Mouse (Mus musculus) limb, embryonic 10.5 days (tissue): ENCODE data around the gene Bckdha. TPM values are rescaled to one million over a fixed set of nuclear protein-coding genes. Genes with fewer than 3 reads are reported as not detected.

Experiments used
- DNase-seq: peaks from one replicate; pipeline ENCODE4 v3.0.0-alpha.2; 2017; ENCODE audit warnings: low spot score
- H3K27ac ChIP-seq: fragments of 300-500 bp; sonication (generic); 2 replicates; pipeline ENCODE4 v1.5.1; 2016; ENCODE audit warnings: mild to moderate bottlenecking
- H3K27me3 ChIP-seq: fragments of 300-500 bp; sonication (generic); 2 replicates; pipeline ENCODE4 v1.6.1; 2016; ENCODE audit warnings: low read depth, mild to moderate bottlenecking; ENCODE audit not compliant: poor library complexity, severe bottlenecking
- H3K36me3 ChIP-seq: fragments of 300-500 bp; sonication (generic); 2 replicates; pipeline ENCODE4 v1.6.1; 2016; ENCODE audit warnings: mild to moderate bottlenecking, moderate library complexity
- H3K4me1 ChIP-seq: fragments of 300-500 bp; sonication (generic); 2 replicates; pipeline ENCODE4 v1.6.1; 2016
- H3K4me3 ChIP-seq: fragments of 300-500 bp; sonication (generic); 2 replicates; pipeline ENCODE4 v1.5.1; 2016; ENCODE audit warnings: mild to moderate bottlenecking, moderate library complexity
- H3K9me3 ChIP-seq: fragments of 300-500 bp; sonication (generic); replicated peaks from 2 replicates; pipeline ENCODE4 v1.6.1; 2016; ENCODE audit warnings: mild to moderate bottlenecking
- WGBS: fragments of 180-500 bp; shearing (Covaris S2); methylation state at CpG from one replicate; pipeline ENCODE4 v1.1.7; 2016; 5-methylcytosine and 5-hydroxymethylcytosine counted together
- polyA plus RNA-seq: library from polyadenylated mRNA; unstranded; fragments of >200 nt; fragmentation: Nextera tagmentation; extraction: Ambion mirVana; gene quantifications from 2 replicates; pipeline ENCODE4 v1.2.1, GENCODE M21; 2016

The Bckdha gene
- polyA plus RNA-seq, 1 experiment from 2014 or later = 66.4 TPM

- H3K27me3 ChIP-seq = no peaks in the 10 kb centered on the region
- no peaks in the 10 kb centered on the region for H3K36me3 ChIP-seq
- 90% methylated on average over 5 of the region's 5 CpGs for WGBS
- DNase-seq = no peak
- H3K27ac ChIP-seq = no peak overlapping the region
- H3K4me1 ChIP-seq = no peaks in the 10 kb centered on the region
- no peaks in the 10 kb centered on the region for H3K9me3 ChIP-seq
- no peak overlapping the region for H3K4me3 ChIP-seq
Measured at GRCm38 (mm10) chr7:25614086-25614485, 44.7 kb downstream of the Bckdha start.

- Histone ChIP-seq H3K27ac (no peak overlapping the region), H3K4me3 (no peak overlapping the region), H3K27me3 (no peaks in the 10 kb centered on the region), H3K4me1 (no peaks in the 10 kb centered on the region), H3K9me3 (no peaks in the 10 kb centered on the region), H3K36me3 (no peaks in the 10 kb centered on the region)
- WGBS = 58% methylated on average over 7 of the region's 7 CpGs
- no peak for DNase-seq
Measured at GRCm38 (mm10) chr7:25611501-25611900, 47.3 kb downstream of the Bckdha start.

GRCm38 (mm10) chr7:25610056-25610455, 48.7 kb downstream of the Bckdha start:
- Histone ChIP-seq H3K4me1 (no peaks in the 10 kb centered on the region), H3K9me3 (no peaks in the 10 kb centered on the region), H3K36me3 (no peaks in the 10 kb centered on the region), H3K27ac (no peak overlapping the region), H3K4me3 (no peak overlapping the region), H3K27me3 (no peaks in the 10 kb centered on the region)
- 48% methylated on average over 6 of the region's 6 CpGs for WGBS
- no peak for DNase-seq

GRCm38 (mm10) chr7:25607196-25607595, 51.6 kb downstream of the Bckdha start:
- Histone ChIP-seq H3K9me3 (no peaks in the 10 kb centered on the region), H3K4me1 (no peaks in the 10 kb centered on the region), H3K4me3 (no peak overlapping the region), H3K27me3 (no peaks in the 10 kb centered on the region), H3K36me3 (no peaks in the 10 kb centered on the region), H3K27ac (no peak overlapping the region)
- WGBS = 89% methylated on average over 2 of the region's 2 CpGs
- no peak for DNase-seq

- Histone ChIP-seq H3K27me3 (no peaks in the 10 kb centered on the region), H3K4me3 (no peak overlapping the region), H3K9me3 (no peaks in the 10 kb centered on the region), H3K27ac (no peak overlapping the region), H3K36me3 (no peaks in the 10 kb centered on the region), H3K4me1 (no peaks in the 10 kb centered on the region)
- no peak for DNase-seq
- 87% methylated on average over 4 of the region's 4 CpGs for WGBS
Measured at GRCm38 (mm10) chr7:25606625-25607063, 52.1 kb downstream of the Bckdha start.

GRCm38 (mm10) chr7:25601346-25601745, 57.4 kb downstream of the Bckdha start:
- 90% methylated on average over 16 of the region's 16 CpGs for WGBS
- H3K4me3 ChIP-seq = no peak overlapping the region
- H3K36me3 ChIP-seq = no peaks in the 10 kb centered on the region
- no peaks in the 10 kb centered on the region for H3K4me1 ChIP-seq
- DNase-seq = no peak
- no peaks in the 10 kb centered on the region for H3K9me3 ChIP-seq
- H3K27ac ChIP-seq = no peak overlapping the region
- no peaks in the 10 kb centered on the region for H3K27me3 ChIP-seq

- H3K9me3 ChIP-seq = no peaks in the 10 kb centered on the region
- no peaks in the 10 kb centered on the region for H3K36me3 ChIP-seq
- H3K4me3 ChIP-seq = no peak overlapping the region
- DNase-seq = no peak
- H3K27ac ChIP-seq = no peak overlapping the region
- 88% methylated on average over 11 of the region's 11 CpGs for WGBS
- no peaks in the 10 kb centered on the region for H3K4me1 ChIP-seq
- H3K27me3 ChIP-seq = no peaks in the 10 kb centered on the region
Measured at GRCm38 (mm10) chr7:25600666-25601065, 58.1 kb downstream of the Bckdha start.

GRCm38 (mm10) chr7:25599663-25600062, 59.1 kb downstream of the Bckdha start:
- DNase-seq = peak; percentile 83
- H3K9me3 ChIP-seq = no peaks in the 10 kb centered on the region
- H3K4me3 ChIP-seq = no peak overlapping the region
- no peaks in the 10 kb centered on the region for H3K36me3 ChIP-seq
- no peaks in the 10 kb centered on the region for H3K27me3 ChIP-seq
- no peaks in the 10 kb centered on the region for H3K4me1 ChIP-seq
- WGBS = 15% methylated on average over 10 of the region's 10 CpGs
- no peak overlapping the region for H3K27ac ChIP-seq

- Histone ChIP-seq H3K4me1 (no peaks in the 10 kb centered on the region), H3K36me3 (no peaks in the 10 kb centered on the region), H3K4me3 (no peak overlapping the region), H3K27me3 (no peaks in the 10 kb centered on the region), H3K27ac (no peak overlapping the region), H3K9me3 (no peaks in the 10 kb centered on the region)
- no peak for DNase-seq
- WGBS = 90% methylated on average over 3 of the region's 3 CpGs
Measured at GRCm38 (mm10) chr7:25593859-25594258, 64.9 kb downstream of the Bckdha start.

GRCm38 (mm10) chr7:25591226-25591625, 67.6 kb downstream of the Bckdha start:
- 96% methylated on average over 2 of the region's 2 CpGs for WGBS
- H3K36me3 ChIP-seq = no peaks in the 10 kb centered on the region
- no peak for DNase-seq
- no peak overlapping the region for H3K27ac ChIP-seq
- no peaks in the 10 kb centered on the region for H3K9me3 ChIP-seq
- H3K4me3 ChIP-seq = no peak overlapping the region
- no peaks in the 10 kb centered on the region for H3K4me1 ChIP-seq
- no peaks in the 10 kb centered on the region for H3K27me3 ChIP-seq

GRCm38 (mm10) chr7:25585351-25586204, 73.2 kb downstream of the Bckdha start:
- no peak overlapping the region for H3K27ac ChIP-seq
- no peak overlapping the region for H3K4me3 ChIP-seq
- H3K27me3 ChIP-seq = no peaks in the 10 kb centered on the region
- 83% methylated on average over 9 of the region's 9 CpGs for WGBS
- H3K4me1 ChIP-seq = no peaks in the 10 kb centered on the region
- DNase-seq = no peak
- H3K36me3 ChIP-seq = no peaks in the 10 kb centered on the region
- no peaks in the 10 kb centered on the region for H3K9me3 ChIP-seq

- Histone ChIP-seq H3K4me1 (no peaks in the 10 kb centered on the region), H3K27ac (no peak overlapping the region), H3K4me3 (no peak overlapping the region), H3K27me3 (no peaks in the 10 kb centered on the region), H3K9me3 (no peaks in the 10 kb centered on the region), H3K36me3 (no peaks in the 10 kb centered on the region)
- 90% methylated on average over 5 of the region's 5 CpGs for WGBS
- no peak for DNase-seq
Measured at GRCm38 (mm10) chr7:25584651-25585050, 74.1 kb downstream of the Bckdha start.

- Histone ChIP-seq H3K4me1 (no peaks in the 10 kb centered on the region), H3K9me3 (no peaks in the 10 kb centered on the region), H3K36me3 (no peaks in the 10 kb centered on the region), H3K27ac (no peak overlapping the region), H3K4me3 (no peak overlapping the region), H3K27me3 (no peaks in the 10 kb centered on the region)
- WGBS = 88% methylated on average over 15 of the region's 15 CpGs
- no peak for DNase-seq
Measured at GRCm38 (mm10) chr7:25582301-25582810, 76.4 kb downstream of the Bckdha start.
